Mouse (Mus musculus): ENCODE data around the gene Capns1. TPM values are rescaled to one million over a fixed set of nuclear protein-coding genes. Genes with fewer than 3 reads are reported as not detected.
A peak's percentile ranks its signal among the peaks of the same experiment; 100 is the strongest.

The Capns1 gene
- polyA plus RNA-seq, 1 experiment, result 622 TPM

GRCm38 (mm10) chr7:30194101-30194831, 4.3 kb downstream of the Capns1 start:
- Histone ChIP-seq H3ac (ENCODE audit: control insufficient read depth, insufficient read length) (peak overlapping the region; percentile 30), H3K4me3 (peak overlapping the region; percentile 83), H3K79me2 (ENCODE audit: control insufficient read depth, insufficient read depth) (peaks cover 22% of the 10 kb centered on the region), H3K36me3 (ENCODE audit: control insufficient read depth, insufficient read depth) (peaks cover 7% of the 10 kb centered on the region), H3K4me2 (ENCODE audit: low read depth) (peak overlapping the region; percentile 39), H3K27me3 (ENCODE audit: control insufficient read depth, insufficient read depth, insufficient read length) (no peaks in the 10 kb centered on the region)
- TF ChIP-seq SRF (IDR thresholded peaks at IDR 0.05; ENCODE audit: control insufficient read depth, insufficient read length, low read depth) (no peak), POLR2AphosphoS2 (IDR thresholded peaks at IDR 0.05; ENCODE audit: insufficient read length, low read depth) (peak; percentile 17), POLR2A (IDR thresholded peaks at IDR 0.05; ENCODE audit: insufficient read length, low read depth) (peak; percentile 6), MYOD1 (IDR thresholded peaks at IDR 0.05; ENCODE audit: control insufficient read depth in 1 of 3, insufficient read length in 2 of 3, low read depth in 2 of 3) (no peak), REST (IDR thresholded peaks at IDR 0.05; ENCODE audit: insufficient read depth, insufficient read length) (no peak), USF1 (IDR thresholded peaks at IDR 0.05; ENCODE audit: low read depth) (no peak), TCF12 (IDR thresholded peaks at IDR 0.05; ENCODE audit: insufficient read depth, poor library complexity, severe bottlenecking) (no peak), TCF3 (IDR thresholded peaks at IDR 0.05; ENCODE audit: insufficient read length, low read depth) (no peak), MYOG (IDR thresholded peaks at IDR 0.05; ENCODE audit: control insufficient read depth in 1 of 3, insufficient read depth in 1 of 3, insufficient read length in 2 of 3, low read depth in 2 of 3) (no peak), CEBPB (IDR thresholded peaks at IDR 0.05; ENCODE audit: insufficient read depth, poor library complexity, severe bottlenecking) (no peak), E2F4 (IDR thresholded peaks at IDR 0.05; ENCODE audit: insufficient read depth) (no peak), MAX (IDR thresholded peaks at IDR 0.05; ENCODE audit: low read depth) (no peak)

GRCm38 (mm10) chr7:30193581-30194100, 5.0 kb downstream of the Capns1 start:
- peaks cover 13% of the 10 kb centered on the region for H3K36me3 ChIP-seq (ENCODE audit: control insufficient read depth, insufficient read depth)
- peaks cover 22% of the 10 kb centered on the region for H3K79me2 ChIP-seq (ENCODE audit: control insufficient read depth, insufficient read depth)
- H3ac ChIP-seq (ENCODE audit: control insufficient read depth, insufficient read length), result peak overlapping the region; percentile 30
- H3K4me3 ChIP-seq, result peak overlapping the region; percentile 83
- H3K27me3 ChIP-seq (ENCODE audit: control insufficient read depth, insufficient read depth, insufficient read length), result no peaks in the 10 kb centered on the region
- no peak for TF ChIP-seq E2F4 (IDR thresholded peaks at IDR 0.05; ENCODE audit: insufficient read depth)
- peak; percentile 68 for TF ChIP-seq POLR2AphosphoS2 (IDR thresholded peaks at IDR 0.05; ENCODE audit: insufficient read length, low read depth)
- TF ChIP-seq POLR2A (IDR thresholded peaks at IDR 0.05; ENCODE audit: insufficient read length, low read depth), result peak; percentile 76
- H3K4me2 ChIP-seq (ENCODE audit: low read depth), result peak overlapping the region; percentile 86

DNA sequence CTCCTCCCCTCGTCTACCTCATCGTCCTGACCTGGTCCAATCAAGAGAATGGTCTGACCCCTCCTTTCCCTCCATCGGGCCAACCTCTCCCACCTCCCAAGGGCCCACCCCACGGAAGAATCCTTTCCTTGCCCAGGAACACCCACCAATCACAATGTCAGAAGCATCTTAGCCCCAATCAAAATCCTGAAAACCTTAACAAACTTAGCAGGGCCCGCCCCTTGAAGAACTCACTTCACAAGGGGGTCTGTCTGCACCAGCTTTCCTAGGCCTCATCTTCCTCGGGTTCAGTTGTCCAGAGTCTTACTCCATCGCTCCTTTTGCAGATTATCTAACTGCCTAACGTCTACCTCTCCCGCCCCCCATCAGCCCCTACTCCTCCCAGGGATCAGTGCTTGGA, 5.6 kb downstream of the Capns1 start:
- no peak for TF ChIP-seq TCF12 (IDR thresholded peaks at IDR 0.05; ENCODE audit: insufficient read depth, poor library complexity, severe bottlenecking)
- no peak for TF ChIP-seq USF1 (IDR thresholded peaks at IDR 0.05; ENCODE audit: low read depth)
- no peak for TF ChIP-seq REST (IDR thresholded peaks at IDR 0.05; ENCODE audit: insufficient read depth, insufficient read length)
- no peak for TF ChIP-seq POLR2A (IDR thresholded peaks at IDR 0.05; ENCODE audit: insufficient read length, low read depth)
- TF ChIP-seq SRF (IDR thresholded peaks at IDR 0.05; ENCODE audit: control insufficient read depth, insufficient read length, low read depth), result no peak
- TF ChIP-seq POLR2AphosphoS2 (IDR thresholded peaks at IDR 0.05; ENCODE audit: insufficient read length, low read depth), result no peak
- no peak for TF ChIP-seq TCF3 (IDR thresholded peaks at IDR 0.05; ENCODE audit: insufficient read length, low read depth)
- TF ChIP-seq CEBPB (IDR thresholded peaks at IDR 0.05; ENCODE audit: insufficient read depth, poor library complexity, severe bottlenecking), result no peak
- no peak for TF ChIP-seq MYOD1 (IDR thresholded peaks at IDR 0.05; ENCODE audit: control insufficient read depth in 1 of 3, insufficient read length in 2 of 3, low read depth in 2 of 3)
- no peak for TF ChIP-seq MAX (IDR thresholded peaks at IDR 0.05; ENCODE audit: low read depth)
- no peak for TF ChIP-seq E2F4 (IDR thresholded peaks at IDR 0.05; ENCODE audit: insufficient read depth)
- TF ChIP-seq MYOG (IDR thresholded peaks at IDR 0.05; ENCODE audit: control insufficient read depth in 1 of 3, insufficient read depth in 1 of 3, insufficient read length in 2 of 3, low read depth in 2 of 3), result no peak
- Histone ChIP-seq H3K79me2 (ENCODE audit: control insufficient read depth, insufficient read depth) (peaks cover 22% of the 10 kb centered on the region), H3K27me3 (ENCODE audit: control insufficient read depth, insufficient read depth, insufficient read length) (no peaks in the 10 kb centered on the region), H3ac (ENCODE audit: control insufficient read depth, insufficient read length) (no peak overlapping the region), H3K4me3 (peak overlapping the region; percentile 83), H3K4me2 (ENCODE audit: low read depth) (peak overlapping the region; percentile 86), H3K36me3 (ENCODE audit: control insufficient read depth, insufficient read depth) (peaks cover 18% of the 10 kb centered on the region)

- no peak for TF ChIP-seq MAX (IDR thresholded peaks at IDR 0.05; ENCODE audit: low read depth)
- no peak for TF ChIP-seq USF1 (IDR thresholded peaks at IDR 0.05; ENCODE audit: low read depth)
- no peak for TF ChIP-seq E2F4 (IDR thresholded peaks at IDR 0.05; ENCODE audit: insufficient read depth)
- no peak for TF ChIP-seq TCF3 (IDR thresholded peaks at IDR 0.05; ENCODE audit: insufficient read length, low read depth)
- TF ChIP-seq REST (IDR thresholded peaks at IDR 0.05; ENCODE audit: insufficient read depth, insufficient read length), result no peak
- TF ChIP-seq MYOG (IDR thresholded peaks at IDR 0.05; ENCODE audit: control insufficient read depth in 1 of 3, insufficient read depth in 1 of 3, insufficient read length in 2 of 3, low read depth in 2 of 3), result no peak
- TF ChIP-seq MYOD1 (IDR thresholded peaks at IDR 0.05; ENCODE audit: control insufficient read depth in 1 of 3, insufficient read length in 2 of 3, low read depth in 2 of 3), result no peak
- no peak for TF ChIP-seq CEBPB (IDR thresholded peaks at IDR 0.05; ENCODE audit: insufficient read depth, poor library complexity, severe bottlenecking)
- TF ChIP-seq TCF12 (IDR thresholded peaks at IDR 0.05; ENCODE audit: insufficient read depth, poor library complexity, severe bottlenecking), result no peak
- no peak for TF ChIP-seq POLR2A (IDR thresholded peaks at IDR 0.05; ENCODE audit: insufficient read length, low read depth)
- peaks cover 26% of the 10 kb centered on the region for H3K36me3 ChIP-seq (ENCODE audit: control insufficient read depth, insufficient read depth)
- H3K79me2 ChIP-seq (ENCODE audit: control insufficient read depth, insufficient read depth), result peaks cover 22% of the 10 kb centered on the region
- H3ac ChIP-seq (ENCODE audit: control insufficient read depth, insufficient read length), result no peak overlapping the region
- H3K4me3 ChIP-seq, result no peak overlapping the region
- H3K27me3 ChIP-seq (ENCODE audit: control insufficient read depth, insufficient read depth, insufficient read length), result no peaks in the 10 kb centered on the region
- no peak overlapping the region for H3K4me2 ChIP-seq (ENCODE audit: low read depth)
Measured at GRCm38 (mm10) chr7:30192088-30192487, 6.5 kb downstream of the Capns1 start.
